Mouse (Mus musculus) ES-E14 (cell line): ENCODE measurements at regions not wholly inside any gene's neighbourhood (a gene's known extent, or its start where the extent isn't known, plus 50 kb on each side); places are given as distances from the start of the nearest gene placed in this dataset.

Source experiments
- CHD2 ChIP-seq: IDR thresholded peaks from 2 replicates; pipeline ENCODE4 v1.6.1; 2014; ENCODE audit warnings: mild to moderate bottlenecking, low read depth, low read length, inconsistent platforms
- HCFC1 ChIP-seq: IDR thresholded peaks from 2 replicates; pipeline ENCODE4 v1.6.1; 2012; ENCODE audit warnings: low read length, inconsistent platforms, borderline replicate concordance; ENCODE audit not compliant: insufficient read depth
- ZC3H11A ChIP-seq: IDR thresholded peaks from 2 replicates; pipeline ENCODE4 v1.6.1; 2012; ENCODE audit warnings: low read depth, mild to moderate bottlenecking, inconsistent platforms, low read length, borderline replicate concordance

DNA sequence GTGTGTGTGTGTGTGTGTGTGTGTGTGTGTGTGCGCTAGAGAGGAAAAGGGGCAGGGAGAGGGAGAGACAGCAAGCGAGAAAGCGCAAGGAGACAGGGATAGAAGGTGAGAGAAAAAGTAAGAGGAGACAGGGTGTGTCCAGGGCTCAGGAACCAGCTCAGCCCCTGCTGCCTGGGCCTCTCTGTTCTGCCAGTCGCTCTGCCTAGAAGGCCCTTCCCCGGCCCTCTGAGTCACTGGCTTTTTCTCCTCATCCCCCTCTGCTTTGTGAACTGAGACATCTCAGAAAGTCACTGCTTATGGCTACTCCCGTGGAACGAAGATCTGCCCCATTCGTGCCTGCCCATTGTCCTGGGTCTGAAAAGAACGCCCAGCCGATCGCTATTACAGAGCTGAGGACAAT lies 112.2 kb downstream of the Gm826 start:
- no peak for TF ChIP-seq HCFC1
- no peak for TF ChIP-seq CHD2
- TF ChIP-seq ZC3H11A: no peak
